In the genomic region with DNA sequence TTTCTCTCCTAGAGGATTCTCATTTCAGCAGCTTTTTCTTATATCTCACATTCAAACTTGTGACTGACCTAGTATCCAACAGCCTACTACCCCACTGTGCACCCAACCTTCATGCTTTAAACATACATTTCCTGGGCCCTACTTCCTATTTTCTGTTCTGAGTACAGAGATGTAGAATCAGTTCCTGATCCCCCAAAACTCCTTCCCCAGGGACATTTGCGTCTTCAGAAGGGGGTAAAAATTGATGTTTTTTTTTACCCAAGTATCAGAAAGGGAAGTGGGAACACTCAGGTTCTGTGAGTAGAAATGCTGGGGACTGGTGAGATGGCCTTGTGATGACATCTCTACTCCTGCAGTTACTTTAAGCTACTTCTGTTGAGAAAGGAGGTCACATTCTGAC, we compare ENCODE assay signal across 19 mouse cellular contexts.
DNase-seq lines count a peak whose midpoint lies in the region; ATAC-seq and TF ChIP-seq lines count a peak whose summit lies in the region.
"Had no signal": no experiment of that assay in that cellular context is flagged by ENCODE, and none has a peak within 500 bp of the region (broad histone marks: within the 10 kb centered on the region; RNA-seq: fewer than 3 reads in every experiment).

No protein-coding gene starts in this region.

- H3K9ac ChIP-seq in liver, adult 2 months (ENCODE audit: low read depth, low read length) = no peak overlapping the region
- no peak overlapping the region for H3K9ac ChIP-seq in liver, embryonic 12.5 days
- H3K9ac ChIP-seq: embryonic facial prominence, embryonic 15.5 days; heart, embryonic 13.5 days; hindbrain, embryonic 15.5 days had no signal

- TF ChIP-seq POLR2A in liver, adult 2 months (IDR thresholded peaks at IDR 0.05; ENCODE audit: extremely low read depth, insufficient read depth, low read length) = no peak

- no peak overlapping the region for H3K27ac ChIP-seq in liver, adult 2 months (replicated peaks; ENCODE audit: insufficient read depth, low read depth, low read length)
- no peak overlapping the region for H3K27ac ChIP-seq in liver, embryonic 12.5 days
- H3K27ac ChIP-seq: embryonic facial prominence, embryonic 15.5 days; forebrain, embryonic 10.5 days; gastrocnemius, adult 2 months; heart, embryonic 13.5 days; hindbrain, embryonic 15.5 days had no signal

- H3K36me3 ChIP-seq in liver, adult 2 months (ENCODE audit: control insufficient read depth, insufficient read depth, low read length) = no peaks in the 10 kb centered on the region
- H3K36me3 ChIP-seq in liver, embryonic 12.5 days = no peaks in the 10 kb centered on the region
- H3K36me3 ChIP-seq: embryonic facial prominence, embryonic 15.5 days; forebrain, embryonic 10.5 days; heart, embryonic 13.5 days; hindbrain, embryonic 15.5 days had no signal

- 86% methylated on average over 1 of the region's 1 CpGs for WGBS in liver, adult 2 months
- WGBS in liver, embryonic 12.5 days (ENCODE audit: insufficient replicate concordance) = 35% methylated on average over 1 of the region's 1 CpGs

- no peak overlapping the region for H3K4me2 ChIP-seq in liver, embryonic 12.5 days
- H3K4me2 ChIP-seq: embryonic facial prominence, embryonic 15.5 days; heart, embryonic 13.5 days; hindbrain, embryonic 15.5 days had no signal

- DNase-seq in liver, adult 2 months (ENCODE audit: extremely low read depth, low read depth, low spot score) = peak; percentile 26
- DNase-seq in B cell, adult 2 months = peak; percentile 38 to 55
- no peak for DNase-seq in gastrocnemius, postnatal 14 days
- DNase-seq in thymus, postnatal 36 days = no peak
- no peak for DNase-seq in lung, postnatal 4 days
- DNase-seq: adrenal gland, postnatal 10 days; cerebellum, adult 18-20 months; gastrocnemius, adult 2 months; heart, postnatal 36 days had no signal

- no peaks in the 10 kb centered on the region for H3K9me3 ChIP-seq in liver, embryonic 12.5 days (replicated peaks)
- H3K9me3 ChIP-seq: embryonic facial prominence, embryonic 15.5 days; forebrain, embryonic 10.5 days; heart, embryonic 13.5 days; hindbrain, embryonic 15.5 days had no signal

- H3K4me1 ChIP-seq in liver, adult 2 months (ENCODE audit: control insufficient read depth, insufficient read depth, low read length) = no peaks in the 10 kb centered on the region
- no peaks in the 10 kb centered on the region for H3K4me1 ChIP-seq in liver, embryonic 12.5 days
- H3K4me1 ChIP-seq: embryonic facial prominence, embryonic 15.5 days; forebrain, embryonic 10.5 days; heart, embryonic 13.5 days; hindbrain, embryonic 15.5 days had no signal

- no peaks in the 10 kb centered on the region for H3K79me2 ChIP-seq in liver, adult 2 months (ENCODE audit: control insufficient read depth, insufficient read depth, low read length)

- H3K27me3 ChIP-seq in liver, adult 2 months (ENCODE audit: control insufficient read depth, insufficient read depth, low read length) = no peaks in the 10 kb centered on the region
- H3K27me3 ChIP-seq in liver, embryonic 12.5 days (replicated peaks) = no peaks in the 10 kb centered on the region
- H3K27me3 ChIP-seq: embryonic facial prominence, embryonic 15.5 days; heart, embryonic 13.5 days; hindbrain, embryonic 15.5 days had no signal

- intact Hi-C loops in gastrocnemius, postnatal 14 days (cut with DNase I; ENCODE audit: low total_unique reads) = no loop called here

- no peak for TF ChIP-seq CTCF in liver, adult 2 months (IDR thresholded peaks at IDR 0.05; ENCODE audit: low read depth, low read length)

- ATAC-seq in liver, embryonic 12.5 days = no peak
- ATAC-seq in common myeloid progenitor, adult 5-6 weeks (replicated peaks; ENCODE audit: low read depth, poor library complexity, severe bottlenecking) = peak; percentile 57
- ATAC-seq in megakaryocyte progenitor cell, adult 5-6 weeks (replicated peaks; ENCODE audit: poor library complexity) = peak; percentile 58
- ATAC-seq: CD4-positive, CD25-positive, alpha-beta regulatory T cell, adult 4 months; forebrain, embryonic 14.5 days had no signal

- H3K4me3 ChIP-seq in liver, adult 2 months (ENCODE audit: insufficient read depth, low read depth, low read length) = no peak overlapping the region
- no peak overlapping the region for H3K4me3 ChIP-seq in liver, embryonic 12.5 days
- H3K4me3 ChIP-seq: embryonic facial prominence, embryonic 15.5 days; erythroblast, embryonic 14.5 days; forebrain, embryonic 10.5 days; gastrocnemius, adult 2 months; heart, embryonic 13.5 days; hindbrain, embryonic 15.5 days had no signal

Comparison
In these comparisons a context has a peak if more than half of its experiments do, and no peak if none do; other contexts are left out.
1. DNase-seq: peak in liver, adult 2 months (single experiment) and B cell, adult 2 months (2 of 2); none in gastrocnemius, postnatal 14 days (single experiment), thymus, postnatal 36 days (0 of 2) and lung, postnatal 4 days (0 of 2).